Mouse (Mus musculus) heart, embryonic 13.5 days (tissue): Measurements from ENCODE around the gene Rab3il1. TPM values are rescaled to one million over a fixed set of nuclear protein-coding genes. Genes with fewer than 3 reads are reported as not detected.
"Not testable (repeated sequence)": the region's sequence is repeated elsewhere in the genome, so short reads cannot be mapped to it uniquely, and the experiment has no call there.

ENCODE experiments used
- ATAC-seq: fragments of 200-750 bp; cut with Nextera tagmentation; 2 replicates; pipeline ENCODE4 v1.8.0; 2017; ENCODE audit warnings: moderate TSS enrichment; ENCODE audit not compliant: insufficient number of reproducible peaks, low FRiP score, low TSS enrichment; ENCODE audit errors: extremely low read depth
- H3K27ac ChIP-seq: fragments of 300-500 bp; sonication (generic); replicated peaks from 2 replicates; pipeline ENCODE4 v1.5.1; 2015; ENCODE audit warnings: moderate library complexity, mild to moderate bottlenecking, inconsistent platforms
- H3K27me3 ChIP-seq: fragments of 300-500 bp; sonication (generic); replicated peaks from 2 replicates; pipeline ENCODE4 v1.6.1; 2015; ENCODE audit warnings: mild to moderate bottlenecking, inconsistent platforms
- H3K36me3 ChIP-seq: fragments of 300-500 bp; sonication (generic); 2 replicates; pipeline ENCODE4 v1.6.1; 2015; ENCODE audit warnings: mild to moderate bottlenecking, inconsistent platforms
- H3K4me1 ChIP-seq: fragments of 300-500 bp; sonication (generic); 2 replicates; pipeline ENCODE4 v1.6.1; 2015; ENCODE audit warnings: inconsistent platforms
- H3K4me2 ChIP-seq: fragments of 300-500 bp; sonication (generic); 2 replicates; pipeline ENCODE4 v1.6.1; 2015; ENCODE audit warnings: inconsistent platforms, mild to moderate bottlenecking, moderate library complexity
- H3K4me3 ChIP-seq: fragments of 300-500 bp; sonication (generic); 2 replicates; pipeline ENCODE4 v1.5.1; 2015; ENCODE audit warnings: moderate library complexity, mild to moderate bottlenecking, inconsistent platforms
- H3K9ac ChIP-seq: fragments of 300-500 bp; sonication (generic); 2 replicates; pipeline ENCODE4 v1.6.1; 2015; ENCODE audit warnings: inconsistent platforms, mild to moderate bottlenecking, moderate library complexity
- H3K9me3 ChIP-seq: fragments of 300-500 bp; sonication (generic); 2 replicates; pipeline ENCODE4 v1.6.1; 2016; ENCODE audit warnings: inconsistent platforms
- WGBS: fragments of 180-500 bp; shearing (Covaris S2); methylation state at CpG from one replicate; pipeline ENCODE4 v1.1.7; 2015; ENCODE audit warnings: mixed read lengths; 5-methylcytosine and 5-hydroxymethylcytosine counted together
- polyA plus RNA-seq: library from polyadenylated mRNA; unstranded; fragments of >200 nt; fragmentation: Nextera tagmentation; extraction: Ambion mirVana; gene quantifications from 2 replicates; pipeline ENCODE4 v1.2.1, GENCODE M21; 2015

Rab3il1 gene
- polyA plus RNA-seq, 1 experiment from 2014 or later, result 32.5 TPM

GRCm38 (mm10) chr19:9966096-9966867, 35.2 kb upstream of the Rab3il1 start:
- no peak overlapping the region for H3K4me2 ChIP-seq
- 46% methylated on average over 2 of the region's 2 CpGs for WGBS
- 0 out of 2 replicates have a peak overlapping the region, but pooled peaks have one; percentile 24 for H3K9ac ChIP-seq
- no peak overlapping the region for H3K27ac ChIP-seq
- no peaks in the 10 kb centered on the region for H3K9me3 ChIP-seq
- H3K4me1 ChIP-seq, result peaks cover 21% of the 10 kb centered on the region
- no peaks in the 10 kb centered on the region for H3K27me3 ChIP-seq
- ATAC-seq, result no peak
- no peak overlapping the region for H3K4me3 ChIP-seq
- no peaks in the 10 kb centered on the region for H3K36me3 ChIP-seq

DNA sequence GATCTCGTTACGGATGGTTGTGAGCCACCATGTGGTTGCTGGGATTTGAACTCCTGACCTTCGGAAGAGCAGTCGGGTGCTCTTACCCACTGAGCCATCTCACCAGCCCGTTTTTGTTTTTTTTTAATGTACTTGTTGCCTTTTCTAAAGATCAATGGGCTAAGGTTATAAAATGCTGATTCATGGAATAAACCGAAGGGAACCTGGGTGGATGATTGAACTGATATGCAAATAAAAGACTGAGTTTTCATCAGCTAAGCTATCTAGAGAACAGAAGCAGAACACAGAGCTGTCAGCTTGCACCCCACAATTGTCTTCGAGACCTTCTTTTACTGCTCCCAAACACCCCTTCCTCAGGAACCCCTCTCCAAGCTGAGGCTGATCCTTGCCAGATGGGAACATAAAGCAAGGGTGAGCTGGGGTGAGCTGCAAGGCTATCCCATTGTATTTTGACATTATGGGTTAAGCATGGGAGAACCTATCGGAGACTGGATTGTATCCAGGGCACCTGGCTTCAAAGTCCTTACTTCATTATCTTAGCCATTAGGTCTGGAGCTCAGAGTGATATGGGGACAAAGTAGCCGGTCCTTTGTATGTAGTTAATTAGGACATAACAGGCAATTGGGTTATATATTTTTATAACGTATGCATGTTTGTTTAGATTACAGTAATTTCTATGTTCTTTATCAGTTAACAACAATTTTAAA, 33.2 kb upstream of the Rab3il1 start:
- Histone ChIP-seq H3K27ac (no peak overlapping the region), H3K36me3 (no peaks in the 10 kb centered on the region), H3K4me3 (no peak overlapping the region), H3K9ac (no peak overlapping the region), H3K27me3 (no peaks in the 10 kb centered on the region), H3K4me1 (peaks cover 18% of the 10 kb centered on the region), H3K9me3 (no peaks in the 10 kb centered on the region), H3K4me2 (no peak overlapping the region)
- ATAC-seq, result no peak
- 78% methylated on average over 10 of the region's 10 CpGs for WGBS

GRCm38 (mm10) chr19:9974853-9975252, 26.6 kb upstream of the Rab3il1 start:
- Histone ChIP-seq H3K4me1 (peaks cover 30% of the 10 kb centered on the region), H3K27ac (peak overlapping the region; percentile 44)
- H3K4me3 ChIP-seq, H3K9me3 ChIP-seq, ATAC-seq, H3K9ac ChIP-seq, H3K4me2 ChIP-seq, H3K36me3 ChIP-seq, H3K27me3 ChIP-seq: not testable (repeated sequence)
- WGBS, result 34% methylated on average over 2 of the region's 2 CpGs

- Histone ChIP-seq H3K4me3 (no peak overlapping the region), H3K9ac (no peak overlapping the region), H3K27me3 (no peaks in the 10 kb centered on the region), H3K4me1 (peaks cover 39% of the 10 kb centered on the region), H3K27ac (0 out of 2 replicates have a peak overlapping the region, but pooled peaks have one; percentile 42), H3K36me3 (no peaks in the 10 kb centered on the region), H3K4me2 (peak overlapping the region; percentile 45; the same call in 1 of the 2 replicates), H3K9me3 (no peaks in the 10 kb centered on the region)
- ATAC-seq, result peak; percentile 47; the same call in 1 of the 2 replicates
- whole genome bisulfite sequencing, result 57% methylated on average over 10 of the region's 10 CpGs
These were observed 24.4 kb upstream of the Rab3il1 start for GRCm38 (mm10) chr19:9977085-9977484.

DNA sequence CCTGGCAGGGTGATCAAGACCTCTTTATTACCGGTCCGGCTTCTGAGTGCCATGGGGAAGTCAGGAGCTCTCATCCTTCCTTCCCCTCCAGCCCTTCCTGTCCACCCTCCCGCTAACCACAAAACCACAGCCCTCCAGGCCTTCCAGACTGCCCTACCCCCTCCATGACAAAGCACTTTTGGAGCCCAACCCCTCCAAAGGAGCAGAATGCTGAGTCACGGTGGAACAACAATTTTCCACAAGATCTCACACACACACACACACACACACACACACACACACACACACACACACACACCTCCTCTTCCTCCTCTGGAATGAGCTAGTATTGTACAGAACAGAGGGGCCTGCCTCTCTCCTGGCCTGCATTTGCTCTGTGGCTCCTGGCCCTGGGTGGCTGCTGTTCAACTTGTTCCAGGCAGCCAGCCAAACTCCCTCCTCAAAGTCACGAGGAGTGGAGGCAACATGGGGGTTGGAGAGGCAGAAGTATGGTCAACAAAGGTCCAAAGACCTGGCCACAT, 23.0 kb upstream of the Rab3il1 start:
- no peaks in the 10 kb centered on the region for H3K36me3 ChIP-seq
- whole genome bisulfite sequencing, result 32% methylated on average over 5 of the region's 5 CpGs
- H3K9ac ChIP-seq, result peak overlapping the region; percentile 51
- peak; percentile 43 for ATAC-seq
- no peaks in the 10 kb centered on the region for H3K9me3 ChIP-seq
- H3K27me3 ChIP-seq, result no peaks in the 10 kb centered on the region
- peak overlapping the region; percentile 6; the same call in 1 of the 2 replicates for H3K4me3 ChIP-seq
- peaks cover 40% of the 10 kb centered on the region for H3K4me1 ChIP-seq
- peak overlapping the region; percentile 45 for H3K4me2 ChIP-seq
- peak overlapping the region; percentile 82 for H3K27ac ChIP-seq

- H3K9me3 ChIP-seq, result no peaks in the 10 kb centered on the region
- H3K4me1 ChIP-seq, result peaks cover 47% of the 10 kb centered on the region
- no peaks in the 10 kb centered on the region for H3K27me3 ChIP-seq
- WGBS, result 90% methylated on average over 2 of the region's 2 CpGs
- H3K4me2 ChIP-seq, result peak overlapping the region; percentile 45
- no peak overlapping the region; the same call in 1 of the 2 replicates for H3K4me3 ChIP-seq
- peak overlapping the region; percentile 82 for H3K27ac ChIP-seq
- peaks cover 3% of the 10 kb centered on the region for H3K36me3 ChIP-seq
- no peak for ATAC-seq
- H3K9ac ChIP-seq, result no peak overlapping the region
These were observed 22.3 kb upstream of the Rab3il1 start for GRCm38 (mm10) chr19:9979156-9979555.

DNA sequence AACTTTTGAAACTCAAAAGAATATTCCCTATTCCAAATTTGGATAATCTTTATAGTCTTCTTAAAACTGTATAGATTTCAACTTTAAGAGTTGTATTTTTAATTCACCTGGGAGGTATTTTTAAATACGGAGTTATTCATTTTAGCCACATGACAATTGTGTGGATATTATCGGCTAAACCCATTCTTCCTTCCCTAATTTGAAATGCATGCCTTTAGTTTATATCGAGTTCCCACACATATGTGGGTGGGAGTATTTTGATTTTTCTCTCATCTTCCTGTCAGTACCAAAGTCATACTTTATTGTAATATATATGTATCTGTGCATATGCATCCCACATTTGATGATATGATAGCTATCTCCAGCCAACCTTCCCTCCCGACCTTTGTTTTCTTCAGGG, 21.2 kb upstream of the Rab3il1 start, which contains the start of gene Fth1:
Gene Fth1, plus strand, starts transcription at position 341 of the 400 bp plus-strand sequence.
- Histone ChIP-seq H3K36me3 (peaks cover 14% of the 10 kb centered on the region), H3K27me3 (no peaks in the 10 kb centered on the region), H3K4me1 (peaks cover 40% of the 10 kb centered on the region), H3K4me2 (peak within 1 kb of the TSS; percentile 84), H3K9ac (peak within 1 kb of the TSS; percentile 93), H3K27ac (peak within 1 kb of the TSS; percentile 86), H3K4me3 (peak within 1 kb of the TSS; percentile 71), H3K9me3 (no peaks in the 10 kb centered on the region)
- no peak for ATAC-seq
- WGBS, result 83% methylated on average over 4 of the region's 4 CpGs

- no peak for ATAC-seq
- Histone ChIP-seq H3K27ac (peak overlapping the region; percentile 86), H3K36me3 (peaks cover 27% of the 10 kb centered on the region), H3K9me3 (no peaks in the 10 kb centered on the region), H3K4me2 (peak overlapping the region; percentile 84), H3K9ac (peak overlapping the region; percentile 93), H3K27me3 (no peaks in the 10 kb centered on the region), H3K4me1 (peaks cover 34% of the 10 kb centered on the region), H3K4me3 (peak overlapping the region; percentile 71)
- WGBS, result 55% methylated on average over 4 of the region's 4 CpGs
These were observed 19.8 kb upstream of the Rab3il1 start for GRCm38 (mm10) chr19:9981621-9982020.

GRCm38 (mm10) chr19:9982151-9982851, 19.2 kb upstream of the Rab3il1 start:
- under 1% methylated on average over 59 of the region's 59 CpGs for WGBS
- Histone ChIP-seq H3K4me2 (peak overlapping the region; percentile 84), H3K27ac (peak overlapping the region; percentile 95), H3K9me3 (no peaks in the 10 kb centered on the region), H3K4me3 (peak overlapping the region; percentile 71), H3K27me3 (no peaks in the 10 kb centered on the region), H3K4me1 (peaks cover 38% of the 10 kb centered on the region), H3K36me3 (peaks cover 27% of the 10 kb centered on the region), H3K9ac (peak overlapping the region; percentile 93)
- ATAC-seq, result peak; percentile 93

DNA sequence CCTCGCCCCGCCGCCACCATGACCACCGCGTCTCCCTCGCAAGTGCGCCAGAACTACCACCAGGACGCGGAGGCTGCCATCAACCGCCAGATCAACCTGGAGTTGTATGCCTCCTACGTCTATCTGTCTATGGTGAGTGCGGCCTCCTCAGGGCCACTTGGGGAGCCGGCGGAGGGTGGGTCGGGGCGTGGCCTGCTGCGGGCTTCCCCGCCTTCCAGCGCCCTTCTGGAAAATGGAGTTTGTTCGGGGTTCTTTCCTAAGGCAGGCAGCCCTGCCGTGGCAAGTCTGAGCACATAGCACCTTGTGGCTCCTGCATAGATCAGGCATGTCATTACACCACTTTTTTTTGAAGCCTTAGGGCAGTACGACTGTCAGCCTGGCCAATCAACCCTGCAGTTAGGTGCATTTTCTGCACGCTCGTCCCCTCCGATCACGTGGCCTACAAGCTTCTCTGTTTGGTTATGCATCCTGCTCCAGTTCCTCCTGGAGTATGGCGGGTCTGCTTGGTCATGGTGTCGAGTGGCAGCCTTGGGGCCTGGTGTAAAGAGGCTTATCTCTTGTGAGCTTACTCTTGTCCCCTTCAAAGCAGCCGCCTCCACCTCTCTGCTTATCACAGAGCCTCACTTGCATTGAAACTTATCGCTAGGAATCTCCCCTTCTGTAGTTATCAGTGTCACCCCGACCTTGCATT, 18.5 kb upstream of the Rab3il1 start:
- Histone ChIP-seq H3K9me3 (no peaks in the 10 kb centered on the region), H3K27ac (peak overlapping the region; percentile 95), H3K9ac (peak overlapping the region; percentile 93), H3K27me3 (no peaks in the 10 kb centered on the region), H3K4me1 (peaks cover 40% of the 10 kb centered on the region), H3K4me2 (peak overlapping the region; percentile 84), H3K36me3 (peaks cover 27% of the 10 kb centered on the region), H3K4me3 (peak overlapping the region; percentile 71)
- under 1% methylated on average over 31 of the region's 31 CpGs for WGBS
- peak; percentile 61 for ATAC-seq
